Mouse (Mus musculus) layer of hippocampus, adult 2 months (tissue): ENCODE data around the gene Ier3. TPM values are rescaled to one million over a fixed set of nuclear protein-coding genes. Genes with fewer than 3 reads are reported as not detected.

ENCODE experiments used
- DNase-seq, 2 experiments: peaks; one replicate each; pipeline ENCODE4 v3.0.0; 2022; ENCODE audit warnings: low spot score in 2 of 2
- H3K27ac ChIP-seq: fragments of 200-600 bp; 2 replicates; pipeline ENCODE4 v1.8.1; 2022
- H3K4me3 ChIP-seq: fragments of 200-600 bp; 2 replicates; pipeline ENCODE4 v1.8.1; 2022; ENCODE audit warnings: mild to moderate bottlenecking
- CTCF ChIP-seq: fragments of 200-600 bp; conservative IDR thresholded peaks from 2 replicates; pipeline ENCODE4 v1.8.1; 2022; ENCODE audit warnings: antibody characterized with exemption, mild to moderate bottlenecking, moderate library complexity
- microRNA-seq, 2 experiments: library from miRNA; unstranded; fragments of <30 nt; microRNA quantifications; one replicate each; pipeline ENCODE4 v1.2.0; 2021
- total RNA-seq, 2 experiments: library from RNA; stranded (reverse); gene quantifications; 2 replicates each; pipeline ENCODE4 v1.2.3; 2021

Ier3 gene
- total RNA-seq, 2 experiments from 2014 or later = 5.0 to 6.1 TPM

DNA sequence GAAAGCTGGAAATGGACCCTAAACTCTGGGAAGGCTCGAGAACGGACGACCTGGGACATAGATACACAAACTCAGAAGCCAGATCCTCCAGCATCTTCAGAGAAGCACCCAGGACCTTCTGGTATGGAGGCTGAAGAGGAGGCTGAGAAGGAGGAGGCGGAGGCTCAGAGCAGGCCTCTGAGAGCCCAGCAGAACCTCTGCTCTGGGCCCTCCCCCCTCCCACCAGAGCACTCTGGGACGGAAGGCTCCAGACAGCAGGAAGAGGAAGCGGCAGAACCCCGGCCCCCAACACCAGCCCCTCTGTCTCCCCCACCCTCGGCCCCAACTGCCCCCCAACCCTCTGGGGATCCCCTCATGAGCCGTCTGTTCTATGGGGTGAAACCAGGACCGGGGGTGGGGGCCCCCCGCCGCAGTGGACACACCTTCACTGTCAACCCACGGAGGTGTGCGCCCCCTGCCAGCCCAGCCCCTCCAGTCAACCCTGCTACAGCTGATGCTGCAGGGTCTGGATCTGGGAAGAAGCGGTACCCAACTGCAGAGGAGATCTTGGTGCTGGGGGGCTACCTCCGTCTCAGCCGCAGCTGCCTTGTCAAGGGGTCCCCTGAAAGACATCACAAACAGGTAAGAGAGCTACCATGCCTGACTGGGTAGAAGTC lies 46.8 kb downstream of the Ier3 start:
- TF ChIP-seq CTCF = no peak
- Histone ChIP-seq H3K27ac (peak overlapping the region; percentile 88), H3K4me3 (peak overlapping the region; percentile 73)
- DNase-seq = no peak

DNA sequence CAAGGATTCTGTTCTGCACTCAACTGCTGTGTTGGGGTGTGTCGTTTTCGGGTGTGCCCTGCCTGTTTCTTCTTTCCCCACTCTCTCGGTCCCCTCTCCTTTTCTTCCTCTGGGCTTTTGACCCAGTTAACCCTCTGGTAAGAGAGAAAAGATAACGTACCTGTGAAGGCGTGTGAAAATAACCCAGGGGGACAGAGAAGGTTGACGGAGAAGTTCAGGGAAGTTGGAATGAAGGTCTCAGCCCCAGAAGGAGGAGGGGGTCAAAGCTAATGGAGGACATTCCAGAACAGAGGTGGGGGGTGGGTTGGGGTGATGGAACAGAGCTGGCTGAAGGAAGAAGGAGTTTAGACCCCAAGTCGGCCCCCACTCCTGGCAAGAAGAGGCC lies 47.5 kb downstream of the Ier3 start:
- peak overlapping the region; percentile 73 for H3K4me3 ChIP-seq
- DNase-seq = no peak
- H3K27ac ChIP-seq = peak overlapping the region; percentile 85
- no peak for TF ChIP-seq CTCF

DNA sequence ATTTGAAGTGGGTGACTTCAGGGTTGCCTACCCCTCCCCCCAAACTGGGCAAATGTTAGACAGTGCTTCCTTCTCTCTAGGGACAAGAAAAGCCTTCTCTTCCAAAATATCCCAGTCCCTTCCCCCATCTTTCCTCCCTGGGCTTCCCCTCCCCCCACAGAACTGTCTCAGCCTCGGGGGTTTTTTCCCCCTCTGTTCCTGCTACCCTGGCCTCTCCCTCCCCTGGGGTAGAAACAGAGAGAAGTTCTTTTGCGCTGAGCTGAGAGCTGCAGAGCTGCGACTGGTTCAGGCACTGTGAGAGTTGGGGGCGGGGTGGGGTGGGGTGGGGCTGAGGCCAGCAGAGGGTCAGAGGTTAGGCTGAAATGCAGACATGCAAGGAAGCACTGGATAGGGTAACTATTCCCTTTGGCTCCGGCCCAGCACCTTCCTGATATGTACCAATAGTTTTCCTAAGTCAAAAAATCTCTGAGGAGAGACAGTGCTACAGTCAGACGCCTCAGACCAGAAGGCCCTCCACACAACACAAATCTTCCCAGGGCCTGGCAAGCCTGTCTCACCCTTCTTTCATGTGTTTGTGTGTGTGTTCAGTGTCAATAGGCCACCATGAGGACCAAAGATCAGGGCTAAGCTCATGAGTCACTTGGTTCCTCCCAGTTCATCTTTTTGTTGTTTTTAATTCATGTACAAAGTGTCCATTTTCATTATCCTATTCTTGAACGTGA lies 48.0 kb downstream of the Ier3 start:
- no peak for TF ChIP-seq CTCF
- H3K4me3 ChIP-seq = peak overlapping the region; percentile 73
- no peak for DNase-seq
- H3K27ac ChIP-seq = peak overlapping the region; percentile 85

DNA sequence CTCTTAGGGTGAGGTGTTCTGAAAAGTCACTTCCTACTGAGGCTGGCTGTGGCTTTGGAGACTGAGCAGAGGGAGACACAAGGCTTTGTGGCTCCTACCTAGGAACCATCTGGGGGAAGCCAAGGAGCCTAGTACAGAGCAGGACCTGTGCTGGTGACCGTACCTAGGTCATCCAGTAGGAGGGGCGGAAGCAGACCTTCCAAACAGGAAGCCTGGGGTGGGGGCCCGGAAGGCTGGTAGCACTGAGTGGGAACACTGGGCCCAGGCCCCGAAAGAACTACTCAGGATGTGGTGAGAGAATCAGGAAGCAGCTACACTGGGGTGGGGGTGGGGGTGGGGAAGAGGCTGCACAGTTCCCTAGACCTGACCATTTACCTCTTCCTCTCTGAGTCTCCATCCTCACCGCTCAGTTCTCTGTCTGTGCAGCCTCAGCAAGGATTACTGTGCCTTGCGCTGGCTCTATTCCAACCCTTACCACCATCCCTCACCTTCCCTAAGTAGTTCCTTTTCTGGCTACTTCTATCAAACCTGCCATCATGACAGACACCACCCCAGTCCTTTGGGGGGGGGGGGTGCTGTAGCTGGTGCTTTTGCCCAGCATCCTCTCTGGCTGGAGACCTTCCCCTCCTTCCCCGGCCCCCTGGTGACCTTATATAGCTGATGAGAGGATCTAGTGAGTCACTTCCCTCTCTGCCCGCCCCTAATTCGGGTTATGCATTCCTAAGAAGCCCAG lies 48.8 kb downstream of the Ier3 start:
- Histone ChIP-seq H3K4me3 (peak overlapping the region; percentile 73), H3K27ac (peak overlapping the region; percentile 85)
- TF ChIP-seq CTCF = peak; percentile 32
- no peak for DNase-seq

DNA sequence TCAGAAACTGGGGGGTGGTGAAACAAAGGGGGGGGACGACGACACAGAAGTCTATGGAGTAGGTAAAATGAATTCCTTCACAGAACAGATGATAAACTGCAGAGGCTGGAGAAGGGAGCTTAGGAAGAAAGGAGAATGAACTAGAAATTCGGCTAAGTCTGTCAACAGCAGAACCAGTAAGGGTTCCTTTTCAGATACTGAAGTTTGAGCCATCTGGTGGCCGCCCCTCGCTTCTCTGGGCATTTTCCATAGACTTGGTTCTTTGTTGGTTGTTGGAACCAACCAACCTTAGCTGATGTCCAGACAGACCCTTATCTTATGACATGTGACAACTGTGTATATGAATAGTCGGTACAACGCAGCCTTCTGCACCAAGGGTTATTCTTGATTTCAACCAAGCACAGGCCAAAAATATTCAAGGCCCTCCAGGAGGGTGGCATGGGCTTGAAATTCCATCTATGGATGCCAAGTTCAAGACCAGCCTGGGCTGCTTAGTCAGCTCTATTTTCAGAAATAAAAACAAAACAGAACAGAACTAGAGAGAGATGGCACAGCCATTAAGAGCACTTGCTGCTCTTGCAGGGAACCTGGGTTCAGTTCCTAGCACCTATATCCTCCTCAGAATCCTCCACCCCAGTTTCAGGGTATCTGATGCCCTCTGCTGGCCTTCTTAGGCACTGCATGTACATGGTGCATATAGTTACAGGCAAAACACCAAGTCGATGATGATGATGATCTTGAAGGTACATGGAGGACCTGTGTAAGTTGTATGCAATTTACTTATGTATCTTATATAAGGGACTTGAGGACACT lies 49.6 kb downstream of the Ier3 start:
- no peak for DNase-seq
- H3K4me3 ChIP-seq = peak overlapping the region; percentile 8; the same call in 1 of the 2 replicates

More for the DNA sequence above, 49.6 kb downstream of the Ier3 start:
- TF ChIP-seq CTCF = peak; percentile 68
- H3K27ac ChIP-seq = peak overlapping the region; percentile 85; the same call in 1 of the 2 replicates

Small RNA genes lying within 50 kb of the gene (microRNA-seq; reads per million reads assigned to microRNA genes)
- gene Gm28033 = 0.18 to 0.32 reads per million in 2 experiments

Other genes starting within 250 kb of the Ier3 start
- not detected for gene Sfta2, start 220.1 kb upstream of the Ier3 start, total RNA-seq
- not detected for gene Gm9573, start 195.0 kb upstream of the Ier3 start, total RNA-seq
- gene Mucl3, start 178.0 kb upstream of the Ier3 start, total RNA-seq = not detected
- 10 to 100 TPM; 32.4 to 47.3 TPM for gene Vars2, start 154.1 kb upstream of the Ier3 start, total RNA-seq
- 10 to 100 TPM; 29.9 to 35.3 TPM for gene Gtf2h4, start 147.9 kb upstream of the Ier3 start, total RNA-seq
- gene Ddr1, start 117.1 kb upstream of the Ier3 start, total RNA-seq = 10 to 100 TPM; 54.3 to 61.0 TPM
- 100 to 1,000 TPM; 124 to 128 TPM for gene Flot1, start 1.5 kb downstream of the Ier3 start, total RNA-seq
- 100 to 1,000 TPM; 355 to 363 TPM for gene Tubb5, start 16.6 kb downstream of the Ier3 start, total RNA-seq
- 10 to 100 TPM; 16.9 to 18.4 TPM for gene Mdc1, start 19.8 kb downstream of the Ier3 start, total RNA-seq
- gene Nrm, start 39.6 kb downstream of the Ier3 start, total RNA-seq = 1 to 10 TPM; 1.7 to 1.8 TPM
- gene Ppp1r18, start 43.9 kb downstream of the Ier3 start, total RNA-seq = 1 to 10 TPM; 8.7 to 9.8 TPM
- 10 to 100 TPM; 28.1 to 31.3 TPM for gene Dhx16, start 58.1 kb downstream of the Ier3 start, total RNA-seq
- 10 to 100 TPM; 53.4 to 62.4 TPM for gene 2310061I04Rik, start 75.7 kb downstream of the Ier3 start, total RNA-seq
- gene Atat1, start 88.4 kb downstream of the Ier3 start, total RNA-seq = 10 to 100 TPM; 58.7 to 64.8 TPM
- 10 to 100 TPM; 36.3 to 43.0 TPM for gene Mrps18b, start 94.7 kb downstream of the Ier3 start, total RNA-seq
- gene Ppp1r10, start 94.8 kb downstream of the Ier3 start, total RNA-seq = 10 to 100 TPM; 83.2 to 83.8 TPM
- 10 to 100 TPM; 69.9 to 77.3 TPM for gene Abcf1, start 148.1 kb downstream of the Ier3 start, total RNA-seq
- 100 to 1,000 TPM; 140 to 147 TPM for gene Gnl1, start 158.2 kb downstream of the Ier3 start, total RNA-seq
- gene Prr3, start 158.6 kb downstream of the Ier3 start, total RNA-seq = 10 to 100 TPM; 45.8 to 50.7 TPM
- 1 to 10 TPM; 1.7 to 2.4 TPM for gene H2-T24, start 198.9 kb downstream of the Ier3 start, total RNA-seq
- gene H2-T23, start 211.2 kb downstream of the Ier3 start, total RNA-seq = 1 to 10 TPM; 5.2 to 6.0 TPM
- gene H2-T22, start 221.1 kb downstream of the Ier3 start, total RNA-seq = 10 to 100 TPM in 1 of 2 experiments, 1 to 10 TPM in 1; 9.1 to 10.3 TPM
- not detected for gene Gm6034, start 221.3 kb downstream of the Ier3 start, total RNA-seq
- 1 to 10 TPM; 1.6 to 1.7 TPM for gene Gm11127, start 236.7 kb downstream of the Ier3 start, total RNA-seq